Mouse (Mus musculus) lung, embryonic 16.5 days (tissue): ENCODE measurements at regions not wholly inside any gene's neighbourhood (a gene's known extent, or its start where the extent isn't known, plus 50 kb on each side); places are given as distances from the start of the nearest gene placed in this dataset.

Experiments used
- ATAC-seq: fragments of 200-750 bp; cut with Nextera tagmentation; 2 replicates; pipeline ENCODE4 v1.8.0; 2017; ENCODE audit warnings: low read depth, mild to moderate bottlenecking, moderate library complexity
- H3K27ac ChIP-seq: fragments of 300-500 bp; sonication (generic); 2 replicates; pipeline ENCODE4 v1.5.1; 2014; ENCODE audit warnings: mild to moderate bottlenecking, control low read depth, low read length
- H3K27me3 ChIP-seq: fragments of 300-500 bp; sonication (generic); 2 replicates; pipeline ENCODE4 v1.6.1; 2014; ENCODE audit warnings: low read depth, low read length, mixed read lengths; ENCODE audit not compliant: control insufficient read depth, insufficient read depth
- H3K36me3 ChIP-seq: fragments of 300-500 bp; sonication (generic); 2 replicates; pipeline ENCODE4 v1.6.1; 2014; ENCODE audit warnings: low read length; ENCODE audit not compliant: control insufficient read depth, insufficient read depth
- H3K4me1 ChIP-seq: fragments of 300-500 bp; sonication (generic); replicated peaks from 2 replicates; pipeline ENCODE4 v1.6.1; 2014; ENCODE audit warnings: low read length, mixed read lengths; ENCODE audit not compliant: control insufficient read depth, insufficient read depth
- H3K4me2 ChIP-seq: fragments of 300-500 bp; sonication (generic); 2 replicates; pipeline ENCODE4 v1.6.1; 2014; ENCODE audit warnings: low read depth, low read length, control low read depth
- H3K4me3 ChIP-seq: fragments of 300-500 bp; sonication (generic); 2 replicates; pipeline ENCODE4 v1.5.1; 2014; ENCODE audit warnings: mild to moderate bottlenecking, low read length, control low read depth
- H3K9ac ChIP-seq: fragments of 300-500 bp; sonication (generic); 2 replicates; pipeline ENCODE4 v1.6.1; 2014; ENCODE audit warnings: low read length, control low read depth
- H3K9me3 ChIP-seq: fragments of 300-500 bp; sonication (generic); 2 replicates; pipeline ENCODE4 v1.6.1; 2016; ENCODE audit warnings: low read length; ENCODE audit not compliant: control insufficient read depth
- WGBS: fragments of 180-500 bp; shearing (Covaris S2); extraction: QIAGEN DNeasy Blood & Tissue Kit; methylation state at CpG from one replicate; pipeline ENCODE4 v1.1.7; 2014; 5-methylcytosine and 5-hydroxymethylcytosine counted together

- H3K4me1 ChIP-seq = no peaks in the 10 kb centered on the region
- no peak overlapping the region for H3K27ac ChIP-seq
- no peaks in the 10 kb centered on the region for H3K9me3 ChIP-seq
- no peak overlapping the region for H3K4me3 ChIP-seq
- no peak for ATAC-seq
- H3K36me3 ChIP-seq = no peaks in the 10 kb centered on the region
- WGBS = 77% methylated on average over 11 of the region's 11 CpGs
- no peaks in the 10 kb centered on the region for H3K27me3 ChIP-seq
- no peak overlapping the region for H3K4me2 ChIP-seq
- H3K9ac ChIP-seq = no peak overlapping the region
Observed at GRCm38 (mm10) chr3:38082386-38082785, 358.1 kb upstream of the Gm5148 start.

GRCm38 (mm10) chr3:38076835-38077234 lies 352.5 kb upstream of the Gm5148 start:
- no peaks in the 10 kb centered on the region for H3K9me3 ChIP-seq
- WGBS = 62% methylated on average over 1 of the region's 1 CpGs
- H3K4me1 ChIP-seq = no peaks in the 10 kb centered on the region

GRCm38 (mm10) chr3:38073946-38074345 lies 349.7 kb upstream of the Gm5148 start:
- Histone ChIP-seq H3K9ac (no peak overlapping the region), H3K9me3 (no peaks in the 10 kb centered on the region), H3K27ac (no peak overlapping the region), H3K4me3 (no peak overlapping the region), H3K4me1 (no peaks in the 10 kb centered on the region), H3K27me3 (no peaks in the 10 kb centered on the region), H3K36me3 (no peaks in the 10 kb centered on the region), H3K4me2 (no peak overlapping the region)
- 75% methylated on average over 4 of the region's 4 CpGs for WGBS
- ATAC-seq = no peak

More at GRCm38 (mm10) chr3:38076835-38077234, 352.5 kb upstream of the Gm5148 start:
- Histone ChIP-seq H3K27me3 (no peaks in the 10 kb centered on the region), H3K4me3 (no peak overlapping the region), H3K36me3 (no peaks in the 10 kb centered on the region), H3K9ac (no peak overlapping the region), H3K4me2 (no peak overlapping the region), H3K27ac (no peak overlapping the region)
- no peak for ATAC-seq

GRCm38 (mm10) chr3:38055627-38056026 lies 331.3 kb upstream of the Gm5148 start:
- no peak overlapping the region for H3K9ac ChIP-seq
- no peak overlapping the region for H3K4me3 ChIP-seq
- no peaks in the 10 kb centered on the region for H3K36me3 ChIP-seq
- WGBS = 42% methylated on average over 9 of the region's 9 CpGs
- H3K27me3 ChIP-seq = no peaks in the 10 kb centered on the region
- H3K4me2 ChIP-seq = no peak overlapping the region
- no peak for ATAC-seq
- no peaks in the 10 kb centered on the region for H3K9me3 ChIP-seq
- 0 out of 2 replicates have a peak, but pooled peaks cover 2% of the 10 kb centered on the region for H3K4me1 ChIP-seq
- no peak overlapping the region for H3K27ac ChIP-seq

GRCm38 (mm10) chr3:38052941-38053340 lies 328.7 kb upstream of the Gm5148 start:
- no peak overlapping the region for H3K4me3 ChIP-seq
- no peaks in the 10 kb centered on the region for H3K9me3 ChIP-seq
- no peak overlapping the region for H3K27ac ChIP-seq
- H3K36me3 ChIP-seq = no peaks in the 10 kb centered on the region
- H3K27me3 ChIP-seq = no peaks in the 10 kb centered on the region
- no peak overlapping the region for H3K9ac ChIP-seq
- WGBS = 53% methylated on average over 7 of the region's 7 CpGs
- H3K4me1 ChIP-seq = peaks cover 17% of the 10 kb centered on the region
- H3K4me2 ChIP-seq = no peak overlapping the region
- peak; percentile 18; the same call in 1 of the 2 replicates for ATAC-seq

- no peak overlapping the region for H3K27ac ChIP-seq
- H3K27me3 ChIP-seq = 0 out of 2 replicates have a peak, but pooled peaks cover 2% of the 10 kb centered on the region
- H3K4me3 ChIP-seq = no peak overlapping the region
- H3K4me1 ChIP-seq = peaks cover 17% of the 10 kb centered on the region
- no peak overlapping the region for H3K4me2 ChIP-seq
- 79% methylated on average over 11 of the region's 11 CpGs for WGBS
- H3K9me3 ChIP-seq = no peaks in the 10 kb centered on the region
- no peaks in the 10 kb centered on the region for H3K36me3 ChIP-seq
- H3K9ac ChIP-seq = no peak overlapping the region
- ATAC-seq = no peak
Observed at GRCm38 (mm10) chr3:38051748-38052147, 327.5 kb upstream of the Gm5148 start.

GRCm38 (mm10) chr3:38050856-38051255 lies 326.6 kb upstream of the Gm5148 start:
- H3K27ac ChIP-seq = no peak overlapping the region
- H3K4me2 ChIP-seq = no peak overlapping the region
- H3K27me3 ChIP-seq = peaks cover 4% of the 10 kb centered on the region; the same call in 1 of the 2 replicates
- WGBS = 60% methylated on average over 9 of the region's 9 CpGs
- H3K4me1 ChIP-seq = peaks cover 20% of the 10 kb centered on the region
- no peak overlapping the region for H3K4me3 ChIP-seq
- no peak for ATAC-seq
- no peaks in the 10 kb centered on the region for H3K36me3 ChIP-seq
- no peaks in the 10 kb centered on the region for H3K9me3 ChIP-seq
- H3K9ac ChIP-seq = no peak overlapping the region

GRCm38 (mm10) chr3:38050366-38050765 lies 326.1 kb upstream of the Gm5148 start:
- Histone ChIP-seq H3K27ac (no peak overlapping the region), H3K9me3 (no peaks in the 10 kb centered on the region)

GRCm38 (mm10) chr3:38049290-38049689 lies 325.0 kb upstream of the Gm5148 start:
- no peaks in the 10 kb centered on the region for H3K36me3 ChIP-seq
- peak overlapping the region; percentile 11 for H3K27ac ChIP-seq
- no peak overlapping the region for H3K4me2 ChIP-seq
- H3K4me3 ChIP-seq = no peak overlapping the region
- WGBS = 40% methylated on average over 2 of the region's 2 CpGs
- no peak overlapping the region for H3K9ac ChIP-seq
- peaks cover 4% of the 10 kb centered on the region; the same call in 1 of the 2 replicates for H3K27me3 ChIP-seq
- no peaks in the 10 kb centered on the region for H3K9me3 ChIP-seq
- peaks cover 24% of the 10 kb centered on the region for H3K4me1 ChIP-seq
- ATAC-seq = peak; percentile 66

More at GRCm38 (mm10) chr3:38050366-38050765, 326.1 kb upstream of the Gm5148 start:
- 47% methylated on average over 1 of the region's 1 CpGs for WGBS
- peaks cover 24% of the 10 kb centered on the region for H3K4me1 ChIP-seq
- no peak overlapping the region for H3K4me2 ChIP-seq
- no peak overlapping the region for H3K4me3 ChIP-seq
- H3K27me3 ChIP-seq = peaks cover 4% of the 10 kb centered on the region; the same call in 1 of the 2 replicates
- ATAC-seq = peak; percentile 80
- H3K9ac ChIP-seq = no peak overlapping the region
- no peaks in the 10 kb centered on the region for H3K36me3 ChIP-seq

- WGBS = 63% methylated on average over 4 of the region's 4 CpGs
Observed at GRCm38 (mm10) chr3:38047445-38047844, 323.2 kb upstream of the Gm5148 start.

More at GRCm38 (mm10) chr3:38047445-38047844, 323.2 kb upstream of the Gm5148 start:
- no peaks in the 10 kb centered on the region for H3K36me3 ChIP-seq
- no peak overlapping the region for H3K9ac ChIP-seq
- H3K4me2 ChIP-seq = no peak overlapping the region
- no peak for ATAC-seq
- peaks cover 22% of the 10 kb centered on the region for H3K4me1 ChIP-seq
- no peak overlapping the region for H3K4me3 ChIP-seq
- H3K27me3 ChIP-seq = peaks cover 4% of the 10 kb centered on the region; the same call in 1 of the 2 replicates
- H3K27ac ChIP-seq = no peak overlapping the region
- no peaks in the 10 kb centered on the region for H3K9me3 ChIP-seq
